Mouse (Mus musculus): ENCODE results near the gene Gm13089.

GRCm38 (mm10) chr4:143702611-143703010 lies at the start of gene Gm13089:
- TF ChIP-seq CTCF (IDR thresholded peaks at IDR 0.05; ENCODE audit: borderline replicate concordance, insufficient read depth, low read depth, low read length), result no peak
- TF ChIP-seq POLR2A (IDR thresholded peaks at IDR 0.05; ENCODE audit: borderline replicate concordance, insufficient read depth, low read length), result no peak
